Mouse (Mus musculus) adipocyte (in vitro differentiated cells): Measurements from ENCODE around the gene Olfr640.

Source experiments
- DNase-seq: peaks from one replicate; pipeline ENCODE4 v3.0.0-alpha.2; 2016; ENCODE audit warnings: low spot score

The Olfr640 gene

GRCm38 (mm10) chr7:104025473-104025872 is at the start of gene Olfr640:
Gene Olfr640 (minus strand): TSS chr7:104025573.
- DNase-seq: no peak

DNA sequence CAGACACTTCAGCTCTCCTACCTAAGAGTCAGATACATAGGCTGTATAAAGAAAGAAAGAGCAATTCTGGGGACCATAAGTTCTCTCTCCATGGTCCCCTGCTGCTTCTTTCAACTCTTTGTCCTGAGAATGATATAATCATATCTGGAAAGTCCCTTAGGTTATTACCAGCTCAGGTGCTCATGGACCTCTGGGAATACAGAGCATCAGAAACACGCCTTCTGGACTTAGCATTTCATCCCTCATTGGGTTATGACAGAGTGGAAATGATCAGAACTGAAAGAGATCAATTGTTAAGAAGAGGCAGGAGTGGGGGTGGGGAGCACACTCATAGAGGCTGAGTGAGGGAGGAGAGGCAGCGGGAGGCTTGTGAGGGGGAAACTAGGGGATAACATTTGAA is 46.4 kb upstream of the Olfr640 start, which contains the start of gene Olfr644:
TSS of gene Olfr644 (minus strand) at position 101 of the 400 bp plus-strand sequence.
- DNase-seq: no peak

- DNase-seq: no peak
Measured at GRCm38 (mm10) chr7:104061345-104061744, 36.0 kb upstream of the Olfr640 start, which contains the start of gene 4930516K23Rik. Gene 4930516K23Rik (minus strand): TSS chr7:104061445.

DNA sequence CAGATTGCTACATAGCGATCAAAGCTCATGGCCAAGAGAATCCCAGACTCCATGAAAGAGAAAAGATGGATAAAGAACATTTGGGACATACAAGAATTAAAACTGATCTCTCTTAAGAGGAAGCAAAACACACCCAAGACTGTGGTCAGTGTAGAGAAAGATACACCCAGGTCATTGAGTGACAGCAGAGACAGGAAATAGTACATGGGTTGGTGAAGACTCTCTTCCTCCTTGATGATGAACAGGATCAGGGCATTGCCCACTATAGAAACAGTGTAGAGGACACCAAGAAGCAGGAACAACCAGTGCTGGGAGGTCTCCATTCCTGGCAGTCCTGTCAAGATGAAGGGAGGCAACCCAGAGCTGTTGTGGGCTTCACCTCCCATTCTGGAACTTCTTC is 33.8 kb upstream of the Olfr640 start:
- no peak for DNase-seq

- DNase-seq: no peak
Measured at GRCm38 (mm10) chr7:104052566-104052965, 27.2 kb upstream of the Olfr640 start, which contains the start of gene Olfr642. Gene Olfr642 (minus strand): TSS chr7:104052666.

DNA sequence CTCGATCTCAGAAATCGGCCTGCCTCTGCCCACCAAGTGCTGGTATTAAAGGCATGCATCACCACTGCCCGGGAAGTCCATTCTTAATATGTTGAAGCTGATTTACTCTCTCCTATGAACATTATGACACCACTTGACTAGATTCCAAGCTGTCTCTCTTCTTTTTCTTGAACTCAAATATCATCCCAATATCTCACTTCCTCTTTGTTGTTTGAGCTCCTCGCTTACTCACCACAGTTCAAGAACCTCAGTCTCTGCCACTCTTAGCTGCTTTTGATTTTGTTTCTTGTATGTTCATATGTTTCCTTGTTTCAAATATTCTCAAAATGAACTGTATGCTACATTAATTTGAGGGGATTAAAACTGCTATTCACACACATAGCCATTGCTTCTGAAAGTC is 25.4 kb upstream of the Olfr640 start:
- no peak for DNase-seq

- no peak for DNase-seq
Measured at GRCm38 (mm10) chr7:104035145-104035544, 9.8 kb upstream of the Olfr640 start, which contains the start of gene Olfr641. Gene Olfr641 (plus strand): TSS chr7:104035445.

DNA sequence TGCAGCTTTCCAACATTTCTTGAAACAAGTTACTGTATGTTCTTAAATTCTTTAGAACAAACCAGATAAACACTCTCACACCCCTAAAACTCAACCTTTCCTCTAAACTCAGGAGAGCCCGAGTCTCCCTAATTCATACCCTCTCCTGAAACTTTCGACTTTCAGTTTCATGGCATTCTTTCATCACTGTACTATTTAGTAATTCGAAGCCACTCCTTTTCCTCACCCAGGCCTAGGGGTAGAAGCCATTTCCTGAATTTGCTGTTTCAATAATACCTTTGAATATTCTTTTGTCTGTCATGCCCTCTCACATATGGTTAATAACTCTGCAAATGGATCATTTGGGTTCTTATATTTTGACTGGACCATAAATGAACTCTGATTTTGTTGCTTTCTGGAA is 1.6 kb upstream of the Olfr640 start:
- DNase-seq: no peak

DNA sequence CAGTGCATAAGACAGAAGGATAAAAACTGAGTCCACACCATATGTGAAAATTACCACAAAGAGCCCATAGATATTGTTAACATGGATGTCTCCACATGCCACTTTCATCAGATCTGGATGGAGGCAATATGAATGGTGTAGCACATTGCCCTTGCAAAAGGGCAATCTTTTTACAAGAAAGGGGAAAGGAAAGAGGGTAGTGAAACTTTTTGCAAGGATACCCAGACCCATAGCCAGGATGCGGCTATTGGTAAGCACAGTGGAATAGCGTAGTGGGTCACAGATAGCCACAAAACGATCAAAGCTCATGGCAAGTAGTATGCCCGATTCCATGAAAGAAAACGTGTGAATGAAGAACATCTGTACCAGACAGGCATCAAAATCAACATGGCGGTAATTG is 3.7 kb downstream of the Olfr640 start:
- DNase-seq: no peak

DNA sequence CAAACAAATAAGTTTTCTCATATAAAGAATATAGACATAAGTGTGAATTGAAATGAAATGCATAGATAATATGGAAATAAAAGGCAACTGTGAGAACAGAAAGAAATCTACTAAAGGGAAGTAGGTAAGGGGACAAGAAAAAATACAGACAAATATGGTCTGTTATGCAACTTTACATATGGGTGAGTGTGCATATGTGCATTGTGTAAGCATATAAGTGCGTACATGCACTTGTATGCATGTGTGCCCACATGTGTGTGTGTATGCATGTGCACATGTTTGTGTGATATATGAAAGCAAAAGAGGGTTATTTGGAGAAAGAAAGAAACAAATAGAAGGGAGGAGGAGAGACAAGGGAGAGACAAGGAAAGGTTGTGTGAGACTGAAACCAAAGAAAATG is 6.4 kb downstream of the Olfr640 start:
- no peak for DNase-seq

- DNase-seq: no peak
Measured at GRCm38 (mm10) chr7:104017203-104017602, 8.2 kb downstream of the Olfr640 start, which contains the start of gene Olfr639. Gene Olfr639 (minus strand): TSS chr7:104017303.

- DNase-seq: no peak
Measured at GRCm38 (mm10) chr7:103999124-103999523, 26.2 kb downstream of the Olfr640 start.

DNA sequence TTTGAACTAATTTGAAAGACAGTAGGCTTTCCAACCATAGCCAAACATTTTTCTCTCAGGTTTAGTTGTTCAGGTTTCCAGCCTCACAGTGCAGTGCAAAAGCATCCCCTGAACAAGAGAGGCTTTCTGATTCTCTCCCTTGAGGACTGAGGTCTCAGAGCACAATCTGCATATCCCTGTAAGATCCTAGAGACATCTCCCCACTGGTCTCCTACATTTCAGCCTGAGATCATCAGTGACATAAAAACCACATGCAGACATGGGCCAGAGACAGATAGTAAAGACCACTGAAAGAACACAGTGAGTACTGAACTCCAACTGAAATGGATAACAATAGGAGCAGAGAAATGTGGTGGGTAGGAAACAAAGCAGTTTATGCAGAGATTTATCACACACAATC is 26.9 kb downstream of the Olfr640 start, which contains the start of gene Olfr638:
TSS of gene Olfr638 (plus strand) at position 301 of the 400 bp plus-strand sequence.
- no peak for DNase-seq

DNA sequence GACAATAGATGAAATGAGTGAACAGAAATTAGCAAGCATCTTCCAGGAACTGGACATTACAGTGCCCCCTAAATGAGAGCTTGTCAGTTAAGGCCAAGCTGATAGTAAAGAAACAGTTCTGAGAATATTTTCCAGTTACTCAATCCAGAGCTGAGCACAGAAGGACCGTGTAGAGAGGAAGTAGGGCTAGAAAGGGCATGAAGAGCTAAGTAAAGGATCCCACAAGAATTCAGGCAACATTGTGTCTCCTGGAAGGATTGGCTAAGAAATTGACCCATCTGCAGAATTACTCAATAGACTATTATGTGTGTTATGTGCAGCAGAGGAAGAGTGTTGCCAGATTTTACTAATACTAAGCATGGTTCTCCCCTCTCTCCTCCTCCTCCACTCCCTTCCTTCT is 53.6 kb downstream of the Olfr640 start:
- no peak for DNase-seq

DNA sequence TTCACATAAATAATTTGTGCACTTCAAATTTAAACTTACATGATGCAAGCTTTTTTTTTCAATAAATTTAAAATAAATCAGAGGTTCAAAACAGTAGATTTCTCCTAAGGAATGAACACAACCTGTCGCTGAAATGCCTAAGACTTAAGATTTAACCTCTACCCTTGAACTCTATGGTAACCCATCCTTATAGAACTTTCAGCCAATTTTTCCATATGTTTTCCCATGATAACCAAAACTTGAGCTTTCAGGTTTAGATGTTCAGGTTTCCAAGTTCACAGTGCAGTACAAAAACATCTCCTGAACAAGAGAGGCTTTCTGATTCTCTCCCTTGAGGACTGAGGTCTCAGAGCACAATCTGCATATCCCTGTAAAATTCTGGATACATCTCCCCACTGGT is 54.5 kb downstream of the Olfr640 start, which contains the start of gene Olfr635:
TSS of gene Olfr635 (plus strand) at position 301 of the 400 bp plus-strand sequence.
- DNase-seq: no peak
